Mouse (Mus musculus) heart, postnatal 4 days (tissue): ENCODE results near the gene H2-T24. TPM values are rescaled to one million over a fixed set of nuclear protein-coding genes. Genes with fewer than 3 reads are reported as not detected.
"Not testable (repeated sequence)": the region's sequence is repeated elsewhere in the genome, so short reads cannot be mapped to it uniquely, and the experiment has no call there.

Experiments used
- DNase-seq: peaks from one replicate; pipeline ENCODE4 v3.0.0; 2021
- total RNA-seq, 2 experiments: library from RNA; stranded (reverse); gene quantifications; 2 replicates each; pipeline ENCODE4 v1.2.3; 2021

H2-T24 gene
- 1 to 10 TPM; 1.1 to 1.6 TPM for total RNA-seq

DNA sequence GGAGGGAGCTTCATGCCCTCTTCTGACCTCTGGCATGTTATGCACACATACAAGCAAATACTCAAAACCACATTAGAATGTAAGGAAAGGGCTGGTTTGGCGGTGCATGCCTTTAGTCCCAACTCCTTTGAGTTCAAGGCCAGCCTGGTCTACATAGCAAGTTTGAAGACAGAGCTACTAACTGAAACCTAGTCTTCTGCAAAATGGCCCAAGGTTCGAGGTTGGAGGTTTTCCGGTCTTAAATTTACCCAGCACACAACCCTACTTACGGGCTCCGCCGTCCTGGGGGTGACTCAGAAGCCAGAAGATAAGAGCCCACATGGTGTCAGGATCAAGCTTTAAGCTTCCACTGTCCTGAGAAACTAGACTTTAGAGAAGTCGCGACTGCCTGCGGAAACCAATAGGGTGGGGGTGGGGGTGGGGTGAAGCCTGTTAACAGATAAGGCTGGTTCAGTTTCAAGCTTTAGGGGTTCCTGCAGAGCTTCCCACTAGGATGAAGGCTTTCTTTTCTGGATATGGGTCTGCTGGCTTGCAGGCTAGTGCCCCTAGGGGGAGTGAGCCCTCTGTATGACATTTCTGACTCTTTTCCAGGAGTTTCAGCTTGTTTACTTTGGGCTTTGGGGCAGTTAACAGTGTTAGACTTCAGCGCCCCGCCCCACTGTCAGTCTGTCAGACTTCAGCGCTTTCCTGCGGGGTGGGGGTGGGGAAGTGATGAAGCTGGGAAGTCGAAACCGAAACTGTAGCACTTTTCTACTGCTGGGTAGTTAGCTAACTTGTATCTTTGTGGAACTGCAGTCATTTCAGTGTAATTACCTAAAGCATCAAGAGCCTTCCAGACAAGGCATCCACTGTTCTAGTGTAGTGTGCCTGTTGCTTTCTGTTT is at the start of gene H2-T24:
Gene H2-T24 (minus strand): TSS at position 370 of the 883 bp plus-strand sequence.
- DNase-seq: peak; percentile 70

- peak; percentile 89 for DNase-seq
Measured at GRCm38 (mm10) chr17:36060829-36061228, 40.5 kb upstream of the H2-T24 start.

- DNase-seq: not testable (repeated sequence)
Measured at GRCm38 (mm10) chr17:36058362-36058761, 38.0 kb upstream of the H2-T24 start, which contains the start of gene Gm11127. TSS of gene Gm11127 (minus strand) at chr17:36058371.

DNA sequence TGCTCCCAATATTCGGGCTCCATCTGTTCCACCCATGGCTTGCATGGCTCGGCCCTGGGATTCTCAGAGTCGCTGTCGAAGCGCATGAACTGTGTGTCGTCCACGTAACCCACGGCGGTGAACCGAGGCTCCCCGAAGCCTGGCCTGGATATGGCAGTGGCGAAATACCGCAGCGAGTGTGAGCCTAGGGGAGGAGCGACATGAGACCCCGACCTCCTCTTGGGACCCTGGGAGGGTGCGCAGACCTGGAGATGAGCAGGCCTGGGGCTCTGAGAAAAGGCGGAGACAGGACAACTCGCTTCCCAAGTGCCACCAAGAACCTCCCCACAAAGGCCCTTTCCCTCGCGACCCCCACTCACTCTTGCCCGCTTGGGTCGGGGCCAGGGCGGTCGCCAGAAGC is 37.6 kb upstream of the H2-T24 start:
- DNase-seq: not testable (repeated sequence)

GRCm38 (mm10) chr17:36043286-36043685 is 22.9 kb upstream of the H2-T24 start:
- no peak for DNase-seq

DNA sequence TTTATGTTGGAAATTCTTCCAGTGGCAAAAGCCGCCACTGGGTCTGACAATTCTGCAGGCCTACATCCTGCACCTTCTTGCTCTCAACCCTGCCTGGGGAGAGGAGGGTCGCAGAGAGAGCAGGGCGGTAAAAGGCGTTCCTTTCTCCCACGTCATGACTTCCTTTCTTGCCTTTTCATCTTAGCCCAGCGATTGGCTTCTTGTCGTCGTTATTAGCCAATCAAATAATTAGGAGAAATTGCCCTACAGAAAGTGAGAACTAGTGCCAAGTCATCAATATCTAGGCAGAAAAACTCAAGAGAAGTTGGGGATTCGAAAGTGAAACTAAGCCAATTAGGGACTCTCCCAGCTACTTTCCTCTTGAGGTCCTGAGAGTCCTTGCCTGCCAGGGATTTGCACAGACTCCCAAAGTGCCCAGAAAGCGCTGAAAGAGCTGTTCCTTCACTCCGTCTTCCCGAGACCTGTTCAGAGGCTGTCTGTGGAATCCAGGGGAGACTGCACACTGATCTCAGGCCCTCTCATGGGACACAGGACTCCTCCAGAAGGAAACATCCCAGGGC is 22.3 kb upstream of the H2-T24 start, which contains the start of the genes H2-T22 and Gm6034:
Gene H2-T22 (minus strand): TSS at position 138 of the 560 bp plus-strand sequence.
Gene Gm6034 (plus strand): TSS at position 352 of the 560 bp plus-strand sequence.
- peak; percentile 71 for DNase-seq

GRCm38 (mm10) chr17:36042055-36042454 is 21.7 kb upstream of the H2-T24 start:
- DNase-seq: peak; percentile 21

DNA sequence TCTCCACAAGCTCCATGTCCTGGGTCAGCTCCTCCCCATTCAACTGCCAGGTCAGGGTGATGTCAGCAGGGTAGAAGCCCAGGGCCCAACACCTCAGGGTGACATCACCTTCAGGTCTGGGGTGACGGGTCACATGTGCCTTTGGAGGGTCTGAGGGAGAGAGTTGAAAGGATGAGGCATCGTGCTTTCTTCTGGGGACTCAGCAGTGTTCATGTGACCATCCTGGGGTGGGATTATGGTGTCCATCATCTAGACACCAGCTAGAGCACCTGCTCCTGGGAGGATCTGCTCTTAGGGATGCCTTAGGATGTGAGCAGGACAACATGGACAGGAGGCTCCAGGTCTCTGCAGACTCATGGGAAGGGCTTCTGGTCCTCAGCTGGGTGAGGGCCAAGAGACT is 20.2 kb upstream of the H2-T24 start:
- not testable (repeated sequence) for DNase-seq

DNA sequence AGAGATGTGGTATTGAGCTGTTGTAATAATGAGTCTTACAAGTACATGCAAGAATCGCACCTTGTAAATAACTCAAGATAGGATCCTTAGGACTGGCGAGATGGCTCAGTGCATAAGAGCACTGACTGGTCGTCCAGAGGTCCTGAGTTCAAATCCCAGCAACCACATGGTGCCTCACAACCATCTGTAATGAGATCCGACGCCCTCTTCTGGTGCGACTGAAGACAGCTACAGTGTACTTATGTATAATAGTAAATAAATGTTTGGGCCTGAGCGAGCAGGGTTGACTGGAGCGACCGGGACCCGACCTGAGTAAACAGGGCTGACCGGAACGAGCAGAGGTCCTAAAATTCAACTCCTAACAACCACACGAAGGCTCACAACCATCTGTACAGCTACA is 15.8 kb upstream of the H2-T24 start:
- DNase-seq: not testable (repeated sequence)

DNA sequence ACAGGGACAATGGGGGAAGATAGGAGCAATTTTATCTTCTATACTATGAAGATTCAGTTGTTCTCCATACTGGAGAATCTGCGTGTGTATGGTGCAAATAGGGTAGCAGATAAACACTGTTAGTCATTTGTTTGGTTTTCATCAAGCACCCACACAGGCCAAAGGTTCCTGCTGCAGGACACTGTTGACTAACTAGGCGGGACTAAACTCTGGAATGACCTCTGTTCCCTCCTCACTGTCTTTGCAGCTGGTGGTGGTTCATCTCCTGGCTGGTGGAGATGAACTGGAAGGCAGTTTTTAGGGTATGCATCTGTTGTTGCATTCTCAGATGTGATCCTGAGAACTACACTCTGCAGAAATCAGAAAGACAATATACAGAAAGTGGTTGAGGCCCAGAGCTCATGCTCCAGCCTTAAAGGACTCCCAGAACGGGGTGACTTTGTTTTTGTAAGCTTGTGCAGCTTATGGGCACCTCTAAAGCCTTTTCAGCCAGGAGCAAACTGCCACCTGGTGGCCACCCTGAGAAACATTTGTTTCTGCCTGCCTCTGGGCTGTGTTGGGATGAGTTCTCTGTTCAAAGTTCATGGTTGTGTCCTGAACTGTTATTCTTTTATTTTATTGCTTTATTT is 14.8 kb upstream of the H2-T24 start:
- DNase-seq: peak; percentile 68

DNA sequence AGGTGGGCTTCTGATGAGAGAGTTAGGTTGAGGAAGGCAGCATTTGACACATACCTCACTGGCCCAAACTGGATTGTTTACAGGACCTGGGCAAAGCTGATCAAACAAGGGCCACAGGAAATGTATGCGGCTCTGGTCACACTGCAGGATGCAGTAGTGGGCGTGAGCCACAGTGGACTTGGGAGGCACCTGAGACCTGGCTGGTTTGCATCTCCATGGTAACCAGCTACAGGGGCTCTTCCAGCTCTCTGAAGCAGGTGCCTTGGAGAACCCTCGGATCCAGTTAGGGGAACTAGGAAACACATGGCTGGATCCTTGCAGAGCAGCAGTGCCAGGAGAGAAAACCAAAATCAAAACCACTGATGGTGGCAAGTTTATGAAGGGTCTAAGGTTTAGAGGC is 14.2 kb upstream of the H2-T24 start:
- DNase-seq: not testable (repeated sequence)

DNA sequence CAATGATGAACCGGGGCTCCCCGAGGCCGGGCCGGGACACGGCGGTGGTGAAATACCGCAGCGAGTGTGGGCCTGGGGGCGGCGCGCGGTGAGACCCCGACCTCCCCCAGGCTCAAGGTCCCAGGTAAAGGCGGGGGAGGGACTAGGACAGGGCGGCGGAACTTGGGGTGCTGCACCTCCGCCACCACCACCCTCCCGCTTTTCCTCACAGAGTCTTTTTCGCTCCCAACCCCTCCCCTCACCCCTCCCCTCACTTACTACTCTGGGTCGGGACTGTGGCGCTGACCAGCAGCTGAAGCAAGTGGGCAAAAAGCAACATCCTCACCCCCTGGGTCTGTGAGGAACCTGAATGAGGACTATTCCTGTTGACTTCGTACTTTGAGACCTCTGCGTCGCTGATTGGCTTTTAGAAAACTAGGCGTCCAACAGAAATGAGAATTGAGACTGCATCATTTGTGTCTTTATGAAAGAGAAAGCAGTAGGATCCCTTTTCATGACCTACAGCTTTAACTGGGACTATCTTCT is 12.1 kb upstream of the H2-T24 start, which contains the start of gene H2-T23:
Gene H2-T23 (minus strand): TSS at position 505 of the 525 bp plus-strand sequence.
- peak; percentile 50 for DNase-seq

GRCm38 (mm10) chr17:36031583-36032331 is 11.4 kb upstream of the H2-T24 start:
- peak; percentile 38 for DNase-seq

DNA sequence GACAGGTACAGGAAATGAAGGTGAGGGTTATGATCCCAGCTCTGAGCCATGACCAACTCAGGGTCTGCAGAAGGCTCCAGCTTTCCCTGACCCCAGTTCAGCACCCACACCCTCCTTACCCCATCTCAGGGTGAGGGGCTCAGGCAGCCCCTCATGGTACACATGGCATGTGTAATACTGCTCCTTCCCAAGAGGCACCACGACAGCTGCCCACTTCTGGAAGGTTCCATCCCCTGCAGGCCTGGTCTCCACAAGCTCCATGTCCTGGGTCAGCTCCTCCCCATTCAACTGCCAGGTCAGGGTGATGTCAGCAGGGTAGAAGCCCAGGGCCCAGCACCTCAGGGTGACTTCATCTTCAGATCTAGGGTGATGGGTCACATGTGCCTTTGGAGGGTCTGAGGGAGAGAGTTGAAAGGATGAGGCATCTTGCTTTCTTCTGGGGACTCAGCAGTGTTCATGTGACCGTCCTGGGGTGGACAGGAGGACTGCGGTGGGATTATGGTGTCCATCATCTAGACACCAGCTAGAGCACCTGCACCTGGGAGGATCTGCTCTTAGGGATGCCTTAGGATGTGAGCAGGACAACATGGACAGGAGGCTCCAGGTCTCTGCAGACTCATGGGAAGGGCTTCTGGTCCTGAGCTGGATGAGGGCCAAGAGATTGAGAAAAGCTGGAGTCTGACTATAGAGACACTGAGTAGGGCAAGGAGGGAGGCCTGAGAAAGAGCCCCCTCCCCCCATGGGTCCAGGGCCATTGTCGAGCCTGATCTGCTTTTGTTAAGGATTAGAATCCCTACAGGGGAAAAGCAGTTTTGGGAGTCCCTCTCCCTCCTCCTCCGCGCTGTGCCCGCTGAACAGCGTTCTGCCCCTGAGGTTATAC is 10.6 kb upstream of the H2-T24 start:
- peak; percentile 10 for DNase-seq

- DNase-seq: not testable (repeated sequence)
Measured at GRCm38 (mm10) chr17:36030046-36030702, 9.8 kb upstream of the H2-T24 start.

GRCm38 (mm10) chr17:36028879-36029619 is 8.7 kb upstream of the H2-T24 start:
- DNase-seq: no peak

GRCm38 (mm10) chr17:36027663-36028062 is 7.3 kb upstream of the H2-T24 start:
- no peak for DNase-seq

GRCm38 (mm10) chr17:36025901-36026300 is 5.5 kb upstream of the H2-T24 start:
- DNase-seq: no peak

DNA sequence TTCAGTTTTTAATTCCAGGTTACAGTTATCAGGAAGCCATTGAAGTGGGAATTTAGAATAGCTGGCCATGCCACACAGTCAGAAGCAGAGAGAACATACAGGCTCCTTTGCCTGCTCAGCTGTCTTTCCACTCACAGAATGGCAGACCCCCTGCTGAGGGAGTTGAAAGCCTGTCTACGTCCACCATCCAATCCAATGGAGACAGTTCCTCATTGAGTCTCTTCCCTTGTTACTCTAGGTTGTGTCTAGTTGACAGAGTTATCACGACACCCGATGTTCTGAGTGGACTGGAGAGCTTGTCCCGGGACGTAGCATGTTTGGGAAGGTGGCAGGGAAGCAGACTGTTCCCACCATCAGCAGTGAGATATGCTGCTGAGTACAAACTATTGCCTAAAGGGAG is 4.8 kb upstream of the H2-T24 start:
- DNase-seq: no peak
